ENCODE assay signal across 8 mouse cellular contexts in the genomic region with DNA sequence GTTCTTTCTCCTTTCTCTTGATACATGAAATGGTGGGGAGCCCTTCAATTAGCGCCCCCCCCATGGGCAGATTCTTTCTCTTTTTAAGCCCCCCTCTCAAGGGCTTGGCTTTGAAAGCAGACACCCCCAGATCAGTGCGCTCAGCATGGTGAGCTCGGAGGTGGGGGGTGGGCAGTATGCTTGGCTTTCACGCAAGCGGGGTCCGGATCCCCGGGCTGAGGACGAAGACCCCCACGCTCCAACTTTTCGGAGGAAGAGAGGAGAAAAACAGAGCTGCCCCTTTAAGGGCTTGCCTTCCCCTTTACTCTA. TPM values are rescaled to one million over a fixed set of nuclear protein-coding genes. Genes with fewer than 3 reads are reported as not detected.
DNase-seq lines count a peak whose midpoint lies in the region; ATAC-seq and TF ChIP-seq lines count a peak whose summit lies in the region.

No protein-coding gene starts in this region.

- peak overlapping the region; percentile 69 for H3K27ac ChIP-seq in kidney, adult 2 months (ENCODE audit: insufficient read depth, low read depth, low read length)
- no peak overlapping the region; the same call in 1 of the 2 replicates for H3K27ac ChIP-seq in embryonic facial prominence, embryonic 11.5 days (replicated peaks; ENCODE audit: low read depth, low read length)
- H3K27ac ChIP-seq in hindbrain, embryonic 16.5 days (ENCODE audit: low read depth, low read length), result peak overlapping the region; percentile 87; the same call in 1 of the 2 replicates
- H3K27ac ChIP-seq in midbrain, embryonic 13.5 days, result 0 out of 2 replicates have a peak overlapping the region, but pooled peaks have one; percentile 89

- no peaks in the 10 kb centered on the region for H3K36me3 ChIP-seq in kidney, adult 2 months (ENCODE audit: control insufficient read depth, insufficient read depth, low read length)
- no peaks in the 10 kb centered on the region for H3K36me3 ChIP-seq in embryonic facial prominence, embryonic 11.5 days (replicated peaks; ENCODE audit: control insufficient read depth, insufficient read depth, low read depth, low read length)
- H3K36me3 ChIP-seq in hindbrain, embryonic 16.5 days (ENCODE audit: control insufficient read depth, insufficient read depth, low read length), result no peaks in the 10 kb centered on the region
- H3K36me3 ChIP-seq in midbrain, embryonic 13.5 days, result no peaks in the 10 kb centered on the region

- ATAC-seq in embryonic facial prominence, embryonic 11.5 days (replicated peaks; ENCODE audit: insufficient number of reproducible peaks, low FRiP score, low TSS enrichment, low read depth), result no peak
- no peak for ATAC-seq in hindbrain, embryonic 16.5 days
- ATAC-seq in midbrain, embryonic 13.5 days, result no peak
- ATAC-seq in activated CD4-positive, CD25-positive, alpha-beta regulatory T cell, adult 4 months, result no peak
- no peak for ATAC-seq in monocyte, adult 5-6 weeks (replicated peaks; ENCODE audit: insufficient number of reproducible peaks, low FRiP score, low TSS enrichment, poor library complexity, severe bottlenecking)

- TF ChIP-seq CTCF in kidney, adult 2 months (conservative IDR thresholded peaks at IDR 0.05; ENCODE audit: insufficient read depth, insufficient read length, low read depth, low read length), result no peak

- no peaks in the 10 kb centered on the region for H3K27me3 ChIP-seq in kidney, adult 2 months (replicated peaks; ENCODE audit: control insufficient read depth, insufficient read depth, low read length)
- H3K27me3 ChIP-seq in embryonic facial prominence, embryonic 11.5 days (ENCODE audit: control insufficient read depth, insufficient read depth, low read length), result no peaks in the 10 kb centered on the region
- no peaks in the 10 kb centered on the region for H3K27me3 ChIP-seq in hindbrain, embryonic 16.5 days (replicated peaks; ENCODE audit: control insufficient read depth, insufficient read depth, low read length)
- H3K27me3 ChIP-seq in midbrain, embryonic 13.5 days, result no peaks in the 10 kb centered on the region

- H3K9ac ChIP-seq in embryonic facial prominence, embryonic 11.5 days (replicated peaks; ENCODE audit: low read length), result peak overlapping the region; percentile 87; the same call in 1 of the 2 replicates
- peak overlapping the region; percentile 88 for H3K9ac ChIP-seq in hindbrain, embryonic 16.5 days (ENCODE audit: low read depth, low read length)
- H3K9ac ChIP-seq in midbrain, embryonic 13.5 days (replicated peaks), result peak overlapping the region; percentile 92

- peak overlapping the region; percentile 65 for H3K4me3 ChIP-seq in kidney, adult 2 months (ENCODE audit: insufficient read depth, low read depth, low read length)
- H3K4me3 ChIP-seq in embryonic facial prominence, embryonic 11.5 days (ENCODE audit: low read depth, low read length), result peak overlapping the region; percentile 81
- peak overlapping the region; percentile 93 for H3K4me3 ChIP-seq in hindbrain, embryonic 16.5 days (ENCODE audit: low read length)
- H3K4me3 ChIP-seq in midbrain, embryonic 13.5 days (replicated peaks), result peak overlapping the region; percentile 84

- H3K9me3 ChIP-seq in embryonic facial prominence, embryonic 11.5 days (replicated peaks; ENCODE audit: control insufficient read depth, low read length), result no peaks in the 10 kb centered on the region
- no peaks in the 10 kb centered on the region for H3K9me3 ChIP-seq in hindbrain, embryonic 16.5 days (ENCODE audit: control insufficient read depth, low read length)
- no peaks in the 10 kb centered on the region for H3K9me3 ChIP-seq in midbrain, embryonic 13.5 days

- peak overlapping the region; percentile 83 for H3K4me2 ChIP-seq in embryonic facial prominence, embryonic 11.5 days (ENCODE audit: low read depth, low read length)
- peak overlapping the region; percentile 95 for H3K4me2 ChIP-seq in hindbrain, embryonic 16.5 days (ENCODE audit: low read length)
- peak overlapping the region; percentile 73 for H3K4me2 ChIP-seq in midbrain, embryonic 13.5 days (replicated peaks)

- 2% methylated on average over 10 of the region's 10 CpGs for WGBS in kidney, adult 2 months
- under 1% methylated on average over 10 of the region's 10 CpGs for WGBS in embryonic facial prominence, embryonic 11.5 days
- under 1% methylated on average over 10 of the region's 10 CpGs for WGBS in hindbrain, embryonic 16.5 days
- WGBS in midbrain, embryonic 13.5 days, result 0% methylated on average over 8 of the region's 10 CpGs

- no peak for DNase-seq in kidney, adult 2 months
- no peak for DNase-seq in kidney, postnatal 36 days
- DNase-seq in embryonic facial prominence, embryonic 11.5 days (ENCODE audit: low spot score), result no peak
- no peak for DNase-seq in spleen, postnatal 36 days (ENCODE audit: low spot score in 2 of 2)

- peaks cover 5% of the 10 kb centered on the region; the same call in 1 of the 2 replicates for H3K4me1 ChIP-seq in kidney, adult 2 months (ENCODE audit: control insufficient read depth, insufficient read depth, low read length)
- peaks cover 2% of the 10 kb centered on the region; the same call in 1 of the 2 replicates for H3K4me1 ChIP-seq in embryonic facial prominence, embryonic 11.5 days (ENCODE audit: control insufficient read depth, insufficient read depth, low read length)
- H3K4me1 ChIP-seq in hindbrain, embryonic 16.5 days (ENCODE audit: control insufficient read depth, insufficient read depth, low read depth, low read length), result peaks cover 21% of the 10 kb centered on the region
- peaks cover 62% of the 10 kb centered on the region for H3K4me1 ChIP-seq in midbrain, embryonic 13.5 days (replicated peaks)

- TF ChIP-seq POLR2A in kidney, adult 2 months (IDR thresholded peaks at IDR 0.05; ENCODE audit: low read depth, low read length), result no peak

RNA-seq across cellular contexts. Expression of a gene that starts 0.2 kb away (rescaled TPM):
- 31.7 and 37.6 TPM in 2 replicates for polyA plus RNA-seq in kidney, adult 2 months (2012; rRNA removed)
- 7.0 and 7.7 TPM in 2 replicates for polyA plus RNA-seq in embryonic facial prominence, embryonic 11.5 days (2014; fragmentation: Nextera tagmentation; extraction: Ambion mirVana)
- polyA plus RNA-seq in hindbrain, embryonic 16.5 days (2015; fragmentation: Nextera tagmentation; extraction: Ambion mirVana), result 8.0 and 8.7 TPM in 2 replicates
- polyA plus RNA-seq in midbrain, embryonic 13.5 days (2015; fragmentation: Nextera tagmentation; extraction: Ambion mirVana), result 7.1 and 8.3 TPM in 2 replicates
- under 1 TPM; 0.32 to 0.47 TPM for polyA plus RNA-seq in activated CD4-positive, CD25-positive, alpha-beta regulatory T cell, adult 4 months (2017; shearing (Covaris generic))
- total RNA-seq in monocyte, adult 5-6 weeks (2017), result 2.0 to 18.0 TPM (median 5.0 TPM) in 3 replicates
